Mouse (Mus musculus) left cerebral cortex, postnatal 10 days (tissue): ENCODE data around the gene Kdelc1. TPM values are rescaled to one million over a fixed set of nuclear protein-coding genes. Genes with fewer than 3 reads are reported as not detected.

Experiments used
- DNase-seq, 2 experiments: peaks; one replicate each; pipeline ENCODE4 v3.0.0; 2021 to 2022; ENCODE audit warnings: low spot score in 2 of 2, mixed read lengths in 1 of 2; ENCODE audit errors: extremely low spot score in 1 of 2
- intact Hi-C: fragments of 180-260 bp; cut with DNase I; formaldehyde crosslinking; loops from one replicate; pipeline ENCODE4 v1.15.1; 2025
- total RNA-seq, 2 experiments: library from RNA; stranded (reverse); gene quantifications; 2 replicates each; pipeline ENCODE4 v1.2.3; 2021

Kdelc1 gene
- total RNA-seq, 2 experiments from 2014 or later = 10.5 to 11.1 TPM

DNA sequence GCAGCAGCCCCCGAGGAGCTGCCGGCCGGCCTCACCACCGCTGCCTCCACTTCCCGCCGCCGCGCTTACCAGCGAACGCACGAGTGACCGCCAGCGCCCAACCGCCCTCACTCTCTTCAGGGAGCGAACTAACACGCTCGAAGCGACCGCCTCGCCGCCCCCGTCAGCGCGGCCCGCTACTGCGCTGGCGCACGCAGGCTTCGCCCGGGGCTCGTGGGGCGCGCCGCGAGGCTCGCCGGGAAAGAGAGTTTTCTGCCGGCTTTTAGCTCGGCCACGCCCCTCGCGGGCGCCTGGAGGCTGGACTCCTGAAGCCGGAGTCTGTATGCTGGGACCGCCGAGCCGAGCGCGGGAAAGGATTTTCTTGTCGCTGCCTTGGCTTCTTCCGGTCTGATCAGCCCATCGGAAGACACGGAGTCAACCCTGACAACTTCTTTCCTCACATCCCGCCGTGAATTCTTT lies 16.3 kb downstream of the Kdelc1 start, which contains the start of gene Tex30:
Tex30 (minus strand) TSS at position 183 of the 459 bp plus-strand sequence.
- intact Hi-C loops = no loop called here
- peak; percentile 92 to 97 for DNase-seq

DNA sequence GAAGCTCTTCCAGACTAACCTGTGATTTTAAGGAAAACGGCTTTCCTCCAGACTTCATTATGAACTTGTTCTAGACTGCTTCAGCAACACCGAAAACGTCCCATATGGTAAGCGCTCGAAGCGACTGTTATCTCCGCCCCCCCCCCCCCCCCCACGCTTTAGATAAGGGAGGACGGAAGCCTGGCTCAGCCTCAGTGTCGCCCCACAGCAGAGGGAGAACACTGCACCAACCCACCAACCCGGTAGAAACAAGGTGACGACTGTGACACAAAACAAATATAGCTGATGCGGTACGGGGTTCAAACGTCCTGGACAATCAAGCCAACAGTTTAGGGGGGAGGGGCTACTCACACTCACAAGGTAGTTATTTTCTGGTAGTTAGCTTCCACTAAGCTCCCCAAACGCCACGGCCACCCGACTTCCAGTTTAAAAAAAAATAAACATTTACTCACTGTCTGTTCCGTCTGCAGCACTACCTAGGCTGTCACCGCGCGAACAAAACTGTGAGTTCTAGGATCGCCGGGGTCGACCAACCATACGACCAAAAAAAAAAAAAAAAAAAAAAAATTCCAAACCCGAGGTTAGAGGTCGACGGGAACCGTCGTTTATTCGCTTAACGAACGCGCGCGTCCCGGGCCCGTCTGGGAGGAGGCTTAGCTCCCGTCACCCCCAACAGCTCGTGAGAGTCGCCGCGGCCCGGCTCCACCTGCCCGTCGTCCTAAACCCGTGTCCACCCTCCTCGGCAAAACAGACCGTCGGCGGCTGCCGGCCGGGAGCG lies 17.0 kb downstream of the Kdelc1 start:
- intact Hi-C loops = no loop called here
- peak; percentile 10 to 29 for DNase-seq

- peak; percentile 37 to 40 for DNase-seq
- intact Hi-C loops = no loop called here
These were observed 54.0 kb downstream of the Kdelc1 start for GRCm38 (mm10) chr1:44064625-44065024.

GRCm38 (mm10) chr1:44063439-44063838 lies 55.2 kb downstream of the Kdelc1 start:
- intact Hi-C loops = no loop called here

DNA sequence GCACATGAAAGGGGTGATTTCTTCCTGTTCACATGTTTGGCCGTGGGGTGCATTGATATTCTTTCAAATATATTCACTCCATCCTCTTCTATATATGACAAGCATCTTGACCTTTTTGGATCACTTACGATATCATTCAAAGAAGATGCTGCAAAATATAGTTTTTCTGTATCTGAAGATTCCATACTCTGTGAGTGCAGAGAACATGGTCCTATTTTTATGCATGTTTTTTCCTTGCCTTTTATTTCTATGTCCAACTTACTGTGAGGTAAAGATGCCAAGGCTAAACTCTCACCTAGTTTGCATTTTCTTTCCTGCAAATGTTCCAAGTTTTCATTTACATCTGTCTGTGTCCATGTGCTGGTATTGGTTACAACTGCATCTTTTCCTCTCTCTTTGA lies 56.8 kb downstream of the Kdelc1 start, which contains the start of gene Gm8251:
Gm8251 (minus strand) TSS at position 101 of the 400 bp plus-strand sequence.
- DNase-seq = no peak
- intact Hi-C loops = no loop called here

More at GRCm38 (mm10) chr1:44063439-44063838, 55.2 kb downstream of the Kdelc1 start:
- no peak for DNase-seq

- DNase-seq = no peak
- intact Hi-C loops = no loop called here
These were observed 60.8 kb downstream of the Kdelc1 start for GRCm38 (mm10) chr1:44057805-44058204.

Other genes with a start within 250 kb of the Kdelc1 start
- 10 to 100 TPM; 62.5 to 62.7 TPM for gene Tpp2, start 185.2 kb downstream of the Kdelc1 start, total RNA-seq
- under 1 TPM; 0.30 to 0.51 TPM for gene Mettl21c, start 98.8 kb downstream of the Kdelc1 start, total RNA-seq
- not detected for gene Gm8251, start 56.9 kb downstream of the Kdelc1 start, total RNA-seq
- gene Tex30, start 16.4 kb downstream of the Kdelc1 start, total RNA-seq = 1 to 10 TPM; 7.8 to 9.1 TPM
- 10 to 100 TPM; 42.9 to 45.6 TPM for gene Bivm, start 149 bp upstream of the Kdelc1 start, total RNA-seq
- 10 to 100 TPM; 21.1 to 21.3 TPM for gene Ercc5, start 28.9 kb upstream of the Kdelc1 start, total RNA-seq
- gene Mettl21e, start 100.2 kb upstream of the Kdelc1 start, total RNA-seq = not detected